Mouse (Mus musculus) intestine, postnatal 0 days (tissue): ENCODE data around the gene B3gnt9. TPM values are rescaled to one million over a fixed set of nuclear protein-coding genes. Genes with fewer than 3 reads are reported as not detected.

Experiments
- ATAC-seq: fragments of 200-750 bp; cut with Nextera tagmentation; 2 replicates; pipeline ENCODE4 v1.8.0; 2017; ENCODE audit warnings: mild to moderate bottlenecking, moderate TSS enrichment, moderate library complexity
- H3K27ac ChIP-seq: fragments of 300-500 bp; sonication (generic); 2 replicates; pipeline ENCODE4 v1.5.1; 2014; ENCODE audit warnings: mild to moderate bottlenecking, low read depth, low read length, moderate library complexity
- H3K27me3 ChIP-seq: fragments of 300-500 bp; sonication (generic); replicated peaks from 2 replicates; pipeline ENCODE4 v1.6.1; 2014; ENCODE audit warnings: low read length, mixed read lengths; ENCODE audit not compliant: control insufficient read depth, insufficient read depth
- H3K36me3 ChIP-seq: fragments of 300-500 bp; sonication (generic); 2 replicates; pipeline ENCODE4 v1.6.1; 2014; ENCODE audit warnings: mild to moderate bottlenecking, moderate library complexity; ENCODE audit not compliant: control insufficient read depth, insufficient read depth
- H3K4me1 ChIP-seq: fragments of 300-500 bp; sonication (generic); replicated peaks from 2 replicates; pipeline ENCODE4 v1.6.1; 2014; ENCODE audit warnings: antibody characterized with exemption, low read length, mixed read lengths; ENCODE audit not compliant: control insufficient read depth, insufficient read depth
- H3K4me2 ChIP-seq: fragments of 300-500 bp; sonication (generic); replicated peaks from 2 replicates; pipeline ENCODE4 v1.6.1; 2014; ENCODE audit warnings: low read depth, mild to moderate bottlenecking, moderate library complexity
- H3K4me3 ChIP-seq: fragments of 300-500 bp; sonication (generic); 2 replicates; pipeline ENCODE4 v1.5.1; 2014; ENCODE audit warnings: low read depth, low read length
- H3K9ac ChIP-seq: fragments of 300-500 bp; sonication (generic); 2 replicates; pipeline ENCODE4 v1.6.1; 2014; ENCODE audit warnings: mild to moderate bottlenecking, low read depth, low read length
- H3K9me3 ChIP-seq: fragments of 300-500 bp; sonication (generic); 2 replicates; pipeline ENCODE4 v1.6.1; 2016; ENCODE audit warnings: mixed run types; ENCODE audit not compliant: control insufficient read depth
- CTCF ChIP-seq: sonication (generic); IDR thresholded peaks from 2 replicates; pipeline ENCODE4 v1.5.1; 2016; ENCODE audit warnings: low read depth, mild to moderate bottlenecking, control low read depth, antibody characterized with exemption, moderate library complexity
- WGBS: fragments of 180-500 bp; shearing (Covaris S2); extraction: QIAGEN DNeasy Blood & Tissue Kit; methylation state at CpG from one replicate; pipeline ENCODE4 v1.1.7; 2014; 5-methylcytosine and 5-hydroxymethylcytosine counted together
- polyA plus RNA-seq: library from polyadenylated mRNA; unstranded; fragments of >200 nt; fragmentation: Nextera tagmentation; extraction: Ambion mirVana; gene quantifications from 2 replicates; pipeline ENCODE4 v1.2.1, GENCODE M21; 2015

Gene B3gnt9
- polyA plus RNA-seq, 1 experiment from 2014 or later: 8.1 TPM

DNA sequence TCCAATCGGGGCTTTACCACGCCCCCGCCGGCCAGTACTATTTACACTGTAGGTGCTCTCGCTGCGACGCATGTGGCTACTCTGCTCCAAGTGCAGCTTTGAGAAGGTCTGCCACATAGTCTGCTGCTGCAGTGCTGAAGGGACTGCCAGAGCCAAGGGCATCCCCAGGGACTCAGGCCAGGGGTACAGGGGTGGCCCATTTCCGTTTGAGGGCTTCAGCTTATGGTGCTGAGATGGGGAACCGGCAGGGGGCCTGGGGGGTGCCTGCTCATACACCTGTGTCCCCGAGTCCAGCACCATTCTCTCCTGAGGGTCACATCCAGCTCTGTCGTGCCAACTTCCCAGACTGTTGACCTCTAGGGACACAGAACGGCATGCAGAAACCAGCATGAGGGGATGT is 30.6 kb upstream of the B3gnt9 start:
- WGBS: 49% methylated on average over 12 of the region's 12 CpGs
- ATAC-seq: no peak

DNA sequence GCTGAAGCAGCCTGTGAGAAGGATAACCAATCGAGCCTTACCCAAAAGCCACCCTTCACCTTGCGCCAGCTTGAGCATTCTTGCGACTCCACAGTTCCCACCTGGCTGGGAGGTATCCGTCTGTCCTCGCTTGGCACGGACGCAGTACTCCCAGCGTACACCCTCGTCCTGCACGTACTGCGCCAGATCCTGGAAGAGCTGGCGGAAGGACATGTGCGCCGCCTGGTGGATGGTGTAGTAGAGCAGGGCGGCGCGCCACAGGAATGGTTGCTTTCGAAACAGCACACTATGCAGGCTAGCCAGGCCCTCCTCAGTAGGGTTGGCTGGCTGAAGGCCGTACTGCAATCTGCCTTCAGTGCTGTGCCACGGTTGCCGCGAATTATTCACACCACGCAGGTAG is 28.1 kb upstream of the B3gnt9 start:
- no peak overlapping the region for H3K4me3 ChIP-seq
- no peaks in the 10 kb centered on the region for H3K9me3 ChIP-seq
- 39% methylated on average over 23 of the region's 23 CpGs for WGBS
- TF ChIP-seq CTCF: peak; percentile 96
- no peak overlapping the region for H3K27ac ChIP-seq
- no peak overlapping the region for H3K9ac ChIP-seq
- H3K4me2 ChIP-seq: no peak overlapping the region; the same call in 1 of the 2 replicates
- peak; percentile 60 for ATAC-seq
- H3K36me3 ChIP-seq: no peaks in the 10 kb centered on the region
- peaks cover 16% of the 10 kb centered on the region for H3K27me3 ChIP-seq
- H3K4me1 ChIP-seq: no peaks in the 10 kb centered on the region; the same call in 1 of the 2 replicates

More for the DNA sequence above, 30.6 kb upstream of the B3gnt9 start:
- Histone ChIP-seq H3K9ac (no peak overlapping the region), H3K4me3 (no peak overlapping the region), H3K9me3 (no peaks in the 10 kb centered on the region), H3K36me3 (no peaks in the 10 kb centered on the region), H3K27ac (no peak overlapping the region), H3K4me2 (no peak overlapping the region), H3K27me3 (peaks cover 9% of the 10 kb centered on the region), H3K4me1 (peaks cover 11% of the 10 kb centered on the region; the same call in 1 of the 2 replicates)
- TF ChIP-seq CTCF: no peak

DNA sequence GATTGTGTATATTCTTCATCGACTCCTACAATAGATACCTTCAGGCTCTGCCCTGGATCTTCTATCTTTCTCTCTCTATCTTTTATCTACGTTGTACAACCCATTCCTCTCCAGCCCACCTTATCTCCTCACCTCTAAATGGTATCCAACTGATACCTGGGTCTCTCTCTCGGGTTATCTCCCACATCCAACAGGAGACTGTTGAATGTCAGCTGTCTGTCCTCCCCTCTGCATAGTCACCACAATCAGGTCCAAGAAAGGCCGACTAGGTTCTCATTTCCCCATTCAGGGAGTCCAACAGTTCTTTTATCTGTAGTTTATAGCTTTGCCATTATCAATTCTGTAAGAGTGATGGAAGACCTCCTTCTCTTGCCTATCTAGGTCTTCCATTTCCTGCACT is 27.3 kb upstream of the B3gnt9 start:
- H3K4me1 ChIP-seq: no peaks in the 10 kb centered on the region; the same call in 1 of the 2 replicates
- H3K27ac ChIP-seq: no peak overlapping the region
- 83% methylated on average over 4 of the region's 4 CpGs for WGBS
- H3K9ac ChIP-seq: no peak overlapping the region
- TF ChIP-seq CTCF: no peak
- peaks cover 19% of the 10 kb centered on the region for H3K27me3 ChIP-seq
- no peaks in the 10 kb centered on the region for H3K9me3 ChIP-seq
- no peaks in the 10 kb centered on the region for H3K36me3 ChIP-seq
- no peak overlapping the region for H3K4me2 ChIP-seq
- no peak overlapping the region for H3K4me3 ChIP-seq
- no peak for ATAC-seq

DNA sequence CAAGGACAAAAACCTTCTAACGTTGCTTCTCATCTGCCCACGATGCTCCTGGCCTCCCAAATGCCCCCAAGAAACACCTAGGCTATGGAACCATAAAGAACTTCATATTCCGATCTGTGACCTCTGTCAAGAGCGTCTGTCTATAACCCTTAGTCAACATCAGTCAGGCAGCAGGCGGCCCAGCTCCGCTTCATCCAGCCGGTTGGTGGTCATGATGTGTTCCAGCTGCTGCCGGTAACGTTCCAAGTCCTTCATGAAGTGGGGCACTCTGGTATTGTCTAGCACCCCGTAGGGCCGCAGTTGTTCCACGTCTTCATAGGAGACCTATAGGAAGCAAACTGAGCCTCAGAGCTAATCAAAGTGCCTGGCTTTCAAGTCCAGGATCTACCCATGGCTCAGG is 26.9 kb upstream of the B3gnt9 start:
- peaks cover 23% of the 10 kb centered on the region for H3K27me3 ChIP-seq
- WGBS: 86% methylated on average over 12 of the region's 12 CpGs
- no peak overlapping the region for H3K9ac ChIP-seq
- no peak overlapping the region for H3K4me2 ChIP-seq
- H3K36me3 ChIP-seq: no peaks in the 10 kb centered on the region
- H3K9me3 ChIP-seq: no peaks in the 10 kb centered on the region
- H3K27ac ChIP-seq: no peak overlapping the region
- no peak for TF ChIP-seq CTCF
- no peak overlapping the region for H3K4me3 ChIP-seq
- no peak for ATAC-seq
- no peaks in the 10 kb centered on the region; the same call in 1 of the 2 replicates for H3K4me1 ChIP-seq

DNA sequence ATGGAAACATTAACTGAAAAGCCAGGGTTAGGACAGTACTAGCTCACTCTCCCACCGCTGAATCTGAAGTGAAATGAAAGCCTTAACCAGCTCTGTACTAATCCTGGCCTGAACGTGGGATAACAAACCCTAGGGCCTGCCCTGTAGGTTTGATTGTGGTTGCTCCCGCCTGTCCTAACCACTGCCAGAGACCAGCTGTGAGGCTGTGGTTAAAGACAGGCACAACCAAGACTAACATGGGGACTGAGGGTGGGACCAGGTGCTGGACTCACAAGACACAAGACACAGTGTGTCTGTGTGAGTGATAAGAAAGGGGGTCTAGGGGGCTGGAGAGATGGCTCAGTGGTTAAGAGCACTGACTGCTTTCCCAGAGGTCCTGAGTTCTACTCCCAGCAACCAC is 25.6 kb upstream of the B3gnt9 start:
- no peak overlapping the region for H3K4me3 ChIP-seq
- ATAC-seq: no peak
- H3K9me3 ChIP-seq: no peaks in the 10 kb centered on the region
- H3K36me3 ChIP-seq: no peaks in the 10 kb centered on the region
- peaks cover 9% of the 10 kb centered on the region for H3K4me1 ChIP-seq
- no peak overlapping the region for H3K27ac ChIP-seq
- no peak overlapping the region for H3K9ac ChIP-seq
- WGBS: 85% methylated on average over 3 of the region's 3 CpGs
- peaks cover 31% of the 10 kb centered on the region for H3K27me3 ChIP-seq
- no peak overlapping the region for H3K4me2 ChIP-seq
- TF ChIP-seq CTCF: no peak

DNA sequence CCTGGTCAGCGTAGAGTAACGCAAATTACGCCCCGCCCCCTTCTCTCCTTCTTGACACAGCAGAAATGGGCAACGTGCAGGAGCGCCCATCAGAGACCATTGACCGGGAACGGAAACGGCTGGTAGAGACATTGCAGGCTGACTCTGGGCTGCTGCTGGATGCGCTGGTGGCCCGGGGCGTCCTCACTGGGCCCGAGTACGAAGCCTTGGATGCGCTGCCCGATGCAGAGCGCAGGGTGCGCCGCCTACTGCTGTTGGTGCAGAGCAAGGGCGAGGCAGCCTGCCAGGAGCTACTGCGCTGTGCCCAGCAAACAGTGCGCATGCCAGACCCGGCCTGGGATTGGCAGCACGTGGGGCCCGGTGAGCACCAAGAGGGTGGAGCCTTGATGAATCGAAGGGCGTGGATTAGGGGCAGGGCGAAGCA is 24.0 kb upstream of the B3gnt9 start:
- ATAC-seq: peak; percentile 68
- H3K9ac ChIP-seq: no peak overlapping the region
- no peaks in the 10 kb centered on the region for H3K9me3 ChIP-seq
- H3K27me3 ChIP-seq: peaks cover 46% of the 10 kb centered on the region
- H3K4me3 ChIP-seq: peak overlapping the region; percentile 27
- no peaks in the 10 kb centered on the region for H3K36me3 ChIP-seq
- 2% methylated on average over 28 of the region's 28 CpGs for WGBS
- peak overlapping the region; percentile 55 for H3K4me2 ChIP-seq
- no peak overlapping the region for H3K27ac ChIP-seq
- peaks cover 9% of the 10 kb centered on the region for H3K4me1 ChIP-seq
- peak; percentile 65 for TF ChIP-seq CTCF
